Mouse (Mus musculus) intestine, embryonic 14.5 days (tissue): ENCODE measurements around the gene Etl4. TPM values are rescaled to one million over a fixed set of nuclear protein-coding genes. Genes with fewer than 3 reads are reported as not detected.

Experiments
- ATAC-seq: fragments of 200-750 bp; cut with Nextera tagmentation; replicated peaks from 2 replicates; pipeline ENCODE4 v1.8.0; 2017; ENCODE audit warnings: low read depth, moderate number of reproducible peaks, moderate TSS enrichment, moderate library complexity; ENCODE audit not compliant: low FRiP score, low TSS enrichment
- DNase-seq: peaks from one replicate; pipeline ENCODE4 v3.0.0-alpha.2; 2018; ENCODE audit warnings: low spot score
- H3K27ac ChIP-seq: fragments of 300-500 bp; sonication (generic); 2 replicates; pipeline ENCODE4 v1.5.1; 2014; ENCODE audit warnings: low read depth, mild to moderate bottlenecking, control low read depth
- H3K27me3 ChIP-seq: fragments of 300-500 bp; sonication (generic); replicated peaks from 2 replicates; pipeline ENCODE4 v1.6.1; 2014; ENCODE audit warnings: low read length, control low read depth; ENCODE audit not compliant: control insufficient read depth, insufficient read depth
- H3K36me3 ChIP-seq: fragments of 300-500 bp; sonication (generic); 2 replicates; pipeline ENCODE4 v1.6.1; 2014; ENCODE audit warnings: low read length, control low read depth; ENCODE audit not compliant: control insufficient read depth, insufficient read depth
- H3K4me1 ChIP-seq: fragments of 300-500 bp; sonication (generic); replicated peaks from 2 replicates; pipeline ENCODE4 v1.6.1; 2014; ENCODE audit warnings: low read length, control low read depth, mixed read lengths; ENCODE audit not compliant: control insufficient read depth, insufficient read depth
- H3K4me2 ChIP-seq: fragments of 300-500 bp; sonication (generic); 2 replicates; pipeline ENCODE4 v1.6.1; 2014; ENCODE audit warnings: low read length
- H3K4me3 ChIP-seq: fragments of 300-500 bp; sonication (generic); 2 replicates; pipeline ENCODE4 v1.5.1; 2014; ENCODE audit warnings: low read depth, low read length, control low read depth, mixed read lengths
- H3K9ac ChIP-seq: fragments of 300-500 bp; sonication (generic); 2 replicates; pipeline ENCODE4 v1.6.1; 2014; ENCODE audit warnings: mild to moderate bottlenecking, low read length
- H3K9me3 ChIP-seq: fragments of 300-500 bp; sonication (generic); 2 replicates; pipeline ENCODE4 v1.6.1; 2016; ENCODE audit warnings: low read length, control low read depth; ENCODE audit not compliant: control insufficient read depth
- WGBS: fragments of 180-500 bp; shearing (Covaris S2); extraction: QIAGEN DNeasy Blood & Tissue Kit; methylation state at CpG from one replicate; pipeline ENCODE4 v1.1.7; 2014; 5-methylcytosine and 5-hydroxymethylcytosine counted together
- polyA plus RNA-seq: library from polyadenylated mRNA; unstranded; fragments of >200 nt; fragmentation: Nextera tagmentation; extraction: Ambion mirVana; gene quantifications from 2 replicates; pipeline ENCODE4 v1.2.1, GENCODE M21; 2014

Etl4 gene
- polyA plus RNA-seq, 1 experiment from 2014 or later: 47.8 TPM

GRCm38 (mm10) chr2:20549996-20550395 is 640.4 kb downstream of the Etl4 start:
- H3K9me3 ChIP-seq: no peaks in the 10 kb centered on the region
- DNase-seq: no peak
- no peak overlapping the region for H3K9ac ChIP-seq
- no peaks in the 10 kb centered on the region for H3K27me3 ChIP-seq
- no peaks in the 10 kb centered on the region for H3K36me3 ChIP-seq
- H3K4me3 ChIP-seq: no peak overlapping the region
- H3K4me1 ChIP-seq: peaks cover 24% of the 10 kb centered on the region
- H3K4me2 ChIP-seq: no peak overlapping the region
- no peak for ATAC-seq
- no peak overlapping the region for H3K27ac ChIP-seq
- 37% methylated on average over 1 of the region's 1 CpGs for WGBS

- no peak overlapping the region for H3K27ac ChIP-seq
- H3K36me3 ChIP-seq: no peaks in the 10 kb centered on the region
- WGBS: 54% methylated on average over 3 of the region's 3 CpGs
- no peaks in the 10 kb centered on the region for H3K27me3 ChIP-seq
- H3K4me2 ChIP-seq: no peak overlapping the region
- H3K4me1 ChIP-seq: 0 out of 2 replicates have a peak, but pooled peaks cover 5% of the 10 kb centered on the region
- DNase-seq (no peak), ATAC-seq (no peak)
- H3K9ac ChIP-seq: no peak overlapping the region
- H3K9me3 ChIP-seq: no peaks in the 10 kb centered on the region
- H3K4me3 ChIP-seq: no peak overlapping the region
These were observed 646.1 kb downstream of the Etl4 start for GRCm38 (mm10) chr2:20555706-20556105.

- H3K9ac ChIP-seq: no peak overlapping the region
- 75% methylated on average over 5 of the region's 5 CpGs for WGBS
- H3K9me3 ChIP-seq: no peaks in the 10 kb centered on the region
- H3K4me2 ChIP-seq: no peak overlapping the region
- ATAC-seq (no peak), DNase-seq (no peak)
- no peaks in the 10 kb centered on the region for H3K27me3 ChIP-seq
- no peak overlapping the region for H3K4me3 ChIP-seq
- H3K36me3 ChIP-seq: no peaks in the 10 kb centered on the region
- H3K4me1 ChIP-seq: 0 out of 2 replicates have a peak, but pooled peaks cover 5% of the 10 kb centered on the region
- no peak overlapping the region for H3K27ac ChIP-seq
These were observed 649.5 kb downstream of the Etl4 start for GRCm38 (mm10) chr2:20559083-20559482.

- Histone ChIP-seq H3K4me1 (0 out of 2 replicates have a peak, but pooled peaks cover 5% of the 10 kb centered on the region), H3K36me3 (no peaks in the 10 kb centered on the region), H3K9ac (no peak overlapping the region), H3K27ac (no peak overlapping the region), H3K9me3 (no peaks in the 10 kb centered on the region), H3K4me3 (no peak overlapping the region), H3K27me3 (no peaks in the 10 kb centered on the region), H3K4me2 (no peak overlapping the region)
- ATAC-seq (peak; percentile 56; the same call in 1 of the 2 replicates), DNase-seq (no peak)
- WGBS: 75% methylated on average over 2 of the region's 2 CpGs
These were observed 650.1 kb downstream of the Etl4 start for GRCm38 (mm10) chr2:20559723-20560122.

GRCm38 (mm10) chr2:20560581-20560980 is 651.0 kb downstream of the Etl4 start:
- H3K4me1 ChIP-seq: 0 out of 2 replicates have a peak, but pooled peaks cover 5% of the 10 kb centered on the region
- H3K27me3 ChIP-seq: no peaks in the 10 kb centered on the region
- no peaks in the 10 kb centered on the region for H3K9me3 ChIP-seq
- no peak overlapping the region for H3K4me2 ChIP-seq
- no peak overlapping the region for H3K9ac ChIP-seq
- 94% methylated on average over 9 of the region's 9 CpGs for WGBS
- no peak overlapping the region for H3K27ac ChIP-seq
- DNase-seq: no peak
- no peaks in the 10 kb centered on the region for H3K36me3 ChIP-seq
- H3K4me3 ChIP-seq: no peak overlapping the region
- ATAC-seq: no peak

- 0 out of 2 replicates have a peak, but pooled peaks cover 5% of the 10 kb centered on the region for H3K4me1 ChIP-seq
- H3K9ac ChIP-seq: no peak overlapping the region
- H3K27me3 ChIP-seq: no peaks in the 10 kb centered on the region
- no peaks in the 10 kb centered on the region for H3K36me3 ChIP-seq
- H3K27ac ChIP-seq: no peak overlapping the region
- no peaks in the 10 kb centered on the region for H3K9me3 ChIP-seq
- H3K4me2 ChIP-seq: no peak overlapping the region
- no peak overlapping the region for H3K4me3 ChIP-seq
- WGBS: 21% methylated on average over 6 of the region's 6 CpGs
- ATAC-seq (no peak), DNase-seq (no peak)
These were observed 653.5 kb downstream of the Etl4 start for GRCm38 (mm10) chr2:20563036-20563435.

GRCm38 (mm10) chr2:20568456-20568855 is 658.9 kb downstream of the Etl4 start:
- no peak overlapping the region for H3K4me2 ChIP-seq
- WGBS: 94% methylated on average over 1 of the region's 1 CpGs
- ATAC-seq: no peak
- H3K4me3 ChIP-seq: no peak overlapping the region
- DNase-seq: no peak
- no peaks in the 10 kb centered on the region for H3K36me3 ChIP-seq
- no peak overlapping the region for H3K27ac ChIP-seq
- H3K9me3 ChIP-seq: no peaks in the 10 kb centered on the region
- no peak overlapping the region for H3K9ac ChIP-seq
- H3K27me3 ChIP-seq: no peaks in the 10 kb centered on the region
- no peaks in the 10 kb centered on the region for H3K4me1 ChIP-seq

GRCm38 (mm10) chr2:20571940-20572339 is 662.4 kb downstream of the Etl4 start:
- Histone ChIP-seq H3K9me3 (no peaks in the 10 kb centered on the region), H3K9ac (no peak overlapping the region), H3K36me3 (no peaks in the 10 kb centered on the region), H3K4me1 (no peaks in the 10 kb centered on the region), H3K4me3 (no peak overlapping the region), H3K27me3 (no peaks in the 10 kb centered on the region), H3K27ac (no peak overlapping the region), H3K4me2 (no peak overlapping the region)
- ATAC-seq: no peak
- 85% methylated on average over 1 of the region's 1 CpGs for WGBS
- DNase-seq: no peak

- no peaks in the 10 kb centered on the region for H3K9me3 ChIP-seq
- H3K4me2 ChIP-seq: no peak overlapping the region
- H3K4me3 ChIP-seq: no peak overlapping the region
- 65% methylated on average over 3 of the region's 3 CpGs for WGBS
- no peaks in the 10 kb centered on the region for H3K4me1 ChIP-seq
- H3K9ac ChIP-seq: no peak overlapping the region
- H3K27me3 ChIP-seq: no peaks in the 10 kb centered on the region
- no peak for DNase-seq
- no peaks in the 10 kb centered on the region for H3K36me3 ChIP-seq
- H3K27ac ChIP-seq: no peak overlapping the region
- no peak for ATAC-seq
These were observed 670.8 kb downstream of the Etl4 start for GRCm38 (mm10) chr2:20580331-20580730.
